Mouse (Mus musculus): Measurements from ENCODE around the gene Mtus2. TPM values are rescaled to one million over a fixed set of nuclear protein-coding genes. Genes with fewer than 3 reads are reported as not detected.

Gene Mtus2
- polyA plus RNA-seq, 1 experiment from 2014 or later = 131 TPM

- H3K9ac ChIP-seq (ENCODE audit: low read length) = no peak overlapping the region
- H3K4me2 ChIP-seq (ENCODE audit: low read depth, low read length) = no peak overlapping the region
- no peak for ATAC-seq (replicated peaks; ENCODE audit: extremely low read depth, insufficient read depth, low FRiP score)
- no peaks in the 10 kb centered on the region for H3K9me3 ChIP-seq (replicated peaks; ENCODE audit: control insufficient read depth, low read length)
- WGBS = 88% methylated on average over 3 of the region's 3 CpGs
- peaks cover 14% of the 10 kb centered on the region for H3K4me1 ChIP-seq (ENCODE audit: control insufficient read depth, insufficient read depth, low read length)
- no peak overlapping the region for H3K27ac ChIP-seq (ENCODE audit: low read length)
- no peaks in the 10 kb centered on the region for H3K27me3 ChIP-seq (ENCODE audit: control insufficient read depth, insufficient read depth, low read length)
- H3K36me3 ChIP-seq (ENCODE audit: control insufficient read depth, insufficient read depth) = peaks cover 12% of the 10 kb centered on the region
- H3K4me3 ChIP-seq (ENCODE audit: low read length) = no peak overlapping the region
These were observed 371.9 kb downstream of the Mtus2 start for GRCm38 (mm10) chr5:148328982-148329381.

DNA sequence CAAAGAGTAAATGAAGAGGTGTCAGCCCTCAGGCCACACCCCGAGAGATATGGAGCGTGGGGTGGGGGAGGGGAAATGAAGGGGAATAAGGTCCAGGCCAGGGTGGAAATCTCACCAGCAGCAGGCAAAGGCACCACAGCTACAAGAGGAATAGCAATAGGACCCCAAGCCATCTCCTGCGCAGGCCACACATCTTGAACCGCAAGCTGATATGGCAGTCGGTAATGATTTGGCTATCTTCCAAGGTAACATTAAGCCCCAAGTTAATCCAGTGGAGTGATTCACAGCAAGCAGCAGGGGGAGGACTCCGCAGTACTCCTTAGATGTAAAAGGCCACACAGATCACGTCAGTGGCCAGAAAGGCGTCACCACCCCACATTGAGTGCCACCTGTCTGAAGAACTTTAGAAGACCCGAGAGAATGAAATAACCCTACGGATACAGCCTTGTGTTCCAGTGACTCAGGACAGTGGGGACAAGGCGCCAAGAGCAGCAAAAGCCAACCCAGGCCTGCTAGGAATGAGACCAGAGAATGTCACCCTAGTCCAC lies 374.2 kb downstream of the Mtus2 start:
- Histone ChIP-seq H3K9me3 (replicated peaks; ENCODE audit: control insufficient read depth, low read length) (no peaks in the 10 kb centered on the region), H3K4me2 (ENCODE audit: low read depth, low read length) (no peak overlapping the region), H3K27ac (ENCODE audit: low read length) (no peak overlapping the region), H3K4me3 (ENCODE audit: low read length) (no peak overlapping the region), H3K4me1 (ENCODE audit: control insufficient read depth, insufficient read depth, low read length) (peaks cover 14% of the 10 kb centered on the region), H3K9ac (ENCODE audit: low read length) (no peak overlapping the region), H3K27me3 (ENCODE audit: control insufficient read depth, insufficient read depth, low read length) (no peaks in the 10 kb centered on the region), H3K36me3 (ENCODE audit: control insufficient read depth, insufficient read depth) (peaks cover 20% of the 10 kb centered on the region)
- no peak for ATAC-seq (replicated peaks; ENCODE audit: extremely low read depth, insufficient read depth, low FRiP score)
- 51% methylated on average over 11 of the region's 11 CpGs for WGBS

DNA sequence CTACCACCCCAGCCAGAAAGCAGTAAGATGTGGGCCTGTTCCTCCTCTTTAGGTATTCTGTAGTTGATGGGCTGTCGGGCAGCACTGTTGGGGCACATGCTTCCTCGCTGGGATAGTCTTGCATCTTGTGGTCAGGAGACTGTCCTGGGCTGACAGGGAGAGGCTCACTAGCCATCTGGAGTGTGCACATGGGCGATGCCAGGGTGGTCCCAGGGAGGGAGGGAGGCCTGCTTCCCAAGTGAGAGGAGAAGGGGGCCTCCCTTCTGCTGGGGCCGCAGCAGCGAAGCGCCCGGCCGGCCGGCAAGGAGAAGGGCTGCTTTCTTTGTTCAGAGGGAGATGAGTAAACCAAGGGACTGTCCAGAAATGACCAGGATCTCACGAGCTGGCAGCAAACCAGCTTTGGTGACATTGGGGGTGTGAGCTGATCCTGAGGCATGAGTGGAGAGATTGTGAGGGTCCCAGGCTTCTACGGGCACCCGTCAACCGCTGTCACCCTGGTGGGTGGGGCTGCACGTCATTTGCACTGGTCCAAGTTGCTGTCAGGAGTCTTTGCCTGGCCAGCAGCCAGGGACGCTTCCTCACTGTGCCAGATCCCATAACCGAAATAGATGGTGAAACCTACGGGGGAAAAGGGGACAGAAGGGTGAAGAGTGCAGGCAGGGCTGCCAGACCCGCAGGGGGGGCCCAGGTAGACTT lies 375.0 kb downstream of the Mtus2 start:
- peaks cover 14% of the 10 kb centered on the region for H3K4me1 ChIP-seq (ENCODE audit: control insufficient read depth, insufficient read depth, low read length)
- no peaks in the 10 kb centered on the region for H3K27me3 ChIP-seq (ENCODE audit: control insufficient read depth, insufficient read depth, low read length)
- peaks cover 22% of the 10 kb centered on the region for H3K36me3 ChIP-seq (ENCODE audit: control insufficient read depth, insufficient read depth)
- ATAC-seq (replicated peaks; ENCODE audit: extremely low read depth, insufficient read depth, low FRiP score) = peak; percentile 33; the same call in 1 of the 2 replicates
- 56% methylated on average over 17 of the region's 18 CpGs for WGBS
- H3K4me2 ChIP-seq (ENCODE audit: low read depth, low read length) = peak overlapping the region; percentile 43
- no peaks in the 10 kb centered on the region for H3K9me3 ChIP-seq (replicated peaks; ENCODE audit: control insufficient read depth, low read length)
- peak overlapping the region; percentile 4; the same call in 1 of the 2 replicates for H3K27ac ChIP-seq (ENCODE audit: low read length)
- no peak overlapping the region for H3K4me3 ChIP-seq (ENCODE audit: low read length)
- H3K9ac ChIP-seq (ENCODE audit: low read length) = peak overlapping the region; percentile 54; the same call in 1 of the 2 replicates

DNA sequence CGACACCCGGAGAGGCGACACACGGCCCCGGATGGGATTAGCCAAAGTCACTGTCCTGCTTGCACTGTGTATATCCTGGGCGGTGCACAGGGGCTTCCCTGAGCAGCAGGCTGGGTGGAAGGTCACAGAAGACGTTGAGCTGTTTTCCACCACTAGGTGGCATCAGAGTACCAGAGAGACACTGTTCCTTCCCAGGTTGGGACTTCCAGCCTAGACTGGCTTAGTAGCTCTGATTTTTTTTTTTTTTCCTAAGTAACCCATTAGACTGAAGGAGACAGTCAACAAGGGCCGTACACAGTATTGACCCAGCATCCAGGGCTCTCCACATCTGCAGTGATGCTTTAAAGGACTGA lies 375.5 kb downstream of the Mtus2 start:
- Histone ChIP-seq H3K9ac (ENCODE audit: low read length) (peak overlapping the region; percentile 54; the same call in 1 of the 2 replicates), H3K4me2 (ENCODE audit: low read depth, low read length) (peak overlapping the region; percentile 43), H3K4me1 (ENCODE audit: control insufficient read depth, insufficient read depth, low read length) (peaks cover 14% of the 10 kb centered on the region), H3K9me3 (replicated peaks; ENCODE audit: control insufficient read depth, low read length) (no peaks in the 10 kb centered on the region), H3K4me3 (ENCODE audit: low read length) (no peak overlapping the region), H3K27me3 (ENCODE audit: control insufficient read depth, insufficient read depth, low read length) (no peaks in the 10 kb centered on the region), H3K36me3 (ENCODE audit: control insufficient read depth, insufficient read depth) (peaks cover 23% of the 10 kb centered on the region), H3K27ac (ENCODE audit: low read length) (peak overlapping the region; percentile 4; the same call in 1 of the 2 replicates)
- 22% methylated on average over 8 of the region's 8 CpGs for WGBS
- peak; percentile 73 for ATAC-seq (replicated peaks; ENCODE audit: extremely low read depth, insufficient read depth, low FRiP score)

DNA sequence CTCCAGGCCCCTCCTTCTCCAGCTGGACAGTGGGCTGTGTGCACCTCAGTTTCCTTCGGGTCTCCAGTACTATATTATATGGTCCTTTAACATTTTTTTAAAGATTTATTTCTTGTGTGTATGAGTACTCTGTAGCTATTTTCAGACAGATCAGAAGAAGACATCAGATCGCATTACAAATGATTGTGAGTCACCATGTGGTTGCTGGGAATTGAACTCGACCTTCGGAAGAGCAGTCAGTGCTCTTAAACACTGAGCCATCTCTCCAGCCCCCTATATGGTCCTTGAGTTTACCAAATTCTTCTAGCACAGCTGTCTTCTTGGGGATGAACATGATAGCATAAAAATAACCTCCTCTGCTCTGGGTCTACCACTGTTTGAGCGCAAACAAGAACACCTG lies 382.0 kb downstream of the Mtus2 start:
- Histone ChIP-seq H3K4me3 (ENCODE audit: low read length) (no peak overlapping the region), H3K4me1 (ENCODE audit: control insufficient read depth, insufficient read depth, low read length) (peaks cover 11% of the 10 kb centered on the region), H3K4me2 (ENCODE audit: low read depth, low read length) (no peak overlapping the region), H3K27me3 (ENCODE audit: control insufficient read depth, insufficient read depth, low read length) (no peaks in the 10 kb centered on the region), H3K9ac (ENCODE audit: low read length) (no peak overlapping the region), H3K9me3 (replicated peaks; ENCODE audit: control insufficient read depth, low read length) (no peaks in the 10 kb centered on the region), H3K36me3 (ENCODE audit: control insufficient read depth, insufficient read depth) (peaks cover 10% of the 10 kb centered on the region), H3K27ac (ENCODE audit: low read length) (no peak overlapping the region)
- ATAC-seq (replicated peaks; ENCODE audit: extremely low read depth, insufficient read depth, low FRiP score) = no peak
- 80% methylated on average over 5 of the region's 5 CpGs for WGBS

GRCm38 (mm10) chr5:148342061-148342741 lies 385.1 kb downstream of the Mtus2 start:
- Histone ChIP-seq H3K36me3 (ENCODE audit: control insufficient read depth, insufficient read depth) (no peaks in the 10 kb centered on the region; the same call in 1 of the 2 replicates), H3K4me1 (ENCODE audit: control insufficient read depth, insufficient read depth, low read length) (peaks cover 21% of the 10 kb centered on the region), H3K27ac (ENCODE audit: low read length) (peak overlapping the region; percentile 85), H3K9me3 (replicated peaks; ENCODE audit: control insufficient read depth, low read length) (no peaks in the 10 kb centered on the region), H3K9ac (ENCODE audit: low read length) (peak overlapping the region; percentile 60), H3K4me2 (ENCODE audit: low read depth, low read length) (peak overlapping the region; percentile 59), H3K27me3 (ENCODE audit: control insufficient read depth, insufficient read depth, low read length) (no peaks in the 10 kb centered on the region), H3K4me3 (ENCODE audit: low read length) (peak overlapping the region; percentile 39)
- ATAC-seq (replicated peaks; ENCODE audit: extremely low read depth, insufficient read depth, low FRiP score) = peak; percentile 92
- 20% methylated on average over 26 of the region's 26 CpGs for WGBS

DNA sequence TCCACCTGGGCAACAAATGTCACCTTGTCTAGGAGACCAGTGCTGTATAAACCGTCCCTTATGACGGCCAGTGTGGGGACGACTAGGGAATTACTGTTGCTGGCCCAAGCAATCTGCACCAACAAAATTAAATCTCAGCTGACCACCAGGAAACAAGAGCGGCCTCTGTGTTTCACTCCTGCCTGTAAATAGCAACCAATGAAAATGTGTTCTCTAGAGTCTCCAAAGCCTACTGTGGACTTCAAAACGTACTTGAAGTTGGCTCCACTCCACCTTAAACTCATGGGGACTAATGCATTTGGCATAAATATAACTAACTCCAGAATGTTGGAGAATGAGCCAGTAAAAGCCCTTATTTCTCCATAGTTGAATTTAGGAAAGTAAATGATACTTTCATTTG lies 387.3 kb downstream of the Mtus2 start:
- H3K4me3 ChIP-seq (ENCODE audit: low read length) = no peak overlapping the region
- H3K27me3 ChIP-seq (ENCODE audit: control insufficient read depth, insufficient read depth, low read length) = no peaks in the 10 kb centered on the region
- H3K9ac ChIP-seq (ENCODE audit: low read length) = peak overlapping the region; percentile 45; the same call in 1 of the 2 replicates
- H3K27ac ChIP-seq (ENCODE audit: low read length) = peak overlapping the region; percentile 83
- H3K4me1 ChIP-seq (ENCODE audit: control insufficient read depth, insufficient read depth, low read length) = peaks cover 33% of the 10 kb centered on the region
- no peak overlapping the region for H3K4me2 ChIP-seq (ENCODE audit: low read depth, low read length)
- 33% methylated on average over 5 of the region's 5 CpGs for WGBS
- no peak for ATAC-seq (replicated peaks; ENCODE audit: extremely low read depth, insufficient read depth, low FRiP score)
- H3K36me3 ChIP-seq (ENCODE audit: control insufficient read depth, insufficient read depth) = no peaks in the 10 kb centered on the region
- no peaks in the 10 kb centered on the region for H3K9me3 ChIP-seq (replicated peaks; ENCODE audit: control insufficient read depth, low read length)

GRCm38 (mm10) chr5:148346543-148346942 lies 389.4 kb downstream of the Mtus2 start:
- H3K9me3 ChIP-seq (replicated peaks; ENCODE audit: control insufficient read depth, low read length) = no peaks in the 10 kb centered on the region
- H3K27me3 ChIP-seq (ENCODE audit: control insufficient read depth, insufficient read depth, low read length) = no peaks in the 10 kb centered on the region
- H3K4me1 ChIP-seq (ENCODE audit: control insufficient read depth, insufficient read depth, low read length) = peaks cover 33% of the 10 kb centered on the region
- H3K4me2 ChIP-seq (ENCODE audit: low read depth, low read length) = no peak overlapping the region
- no peak for ATAC-seq (replicated peaks; ENCODE audit: extremely low read depth, insufficient read depth, low FRiP score)
- H3K9ac ChIP-seq (ENCODE audit: low read length) = no peak overlapping the region
- no peak overlapping the region for H3K27ac ChIP-seq (ENCODE audit: low read length)
- no peaks in the 10 kb centered on the region for H3K36me3 ChIP-seq (ENCODE audit: control insufficient read depth, insufficient read depth)
- no peak overlapping the region for H3K4me3 ChIP-seq (ENCODE audit: low read length)
- 90% methylated on average over 8 of the region's 8 CpGs for WGBS

- H3K27ac ChIP-seq (ENCODE audit: low read length) = 0 out of 2 replicates have a peak overlapping the region, but pooled peaks have one; percentile 39
- H3K4me1 ChIP-seq (ENCODE audit: control insufficient read depth, insufficient read depth, low read length) = peaks cover 29% of the 10 kb centered on the region
These were observed 391.0 kb downstream of the Mtus2 start for GRCm38 (mm10) chr5:148348153-148348552.

More at GRCm38 (mm10) chr5:148348153-148348552, 391.0 kb downstream of the Mtus2 start:
- Histone ChIP-seq H3K36me3 (ENCODE audit: control insufficient read depth, insufficient read depth) (peaks cover 6% of the 10 kb centered on the region), H3K27me3 (ENCODE audit: control insufficient read depth, insufficient read depth, low read length) (no peaks in the 10 kb centered on the region), H3K9ac (ENCODE audit: low read length) (no peak overlapping the region), H3K4me3 (ENCODE audit: low read length) (no peak overlapping the region), H3K4me2 (ENCODE audit: low read depth, low read length) (no peak overlapping the region), H3K9me3 (replicated peaks; ENCODE audit: control insufficient read depth, low read length) (no peaks in the 10 kb centered on the region)
- ATAC-seq (replicated peaks; ENCODE audit: extremely low read depth, insufficient read depth, low FRiP score) = peak; percentile 74
- 50% methylated on average over 8 of the region's 8 CpGs for WGBS

All from heart, embryonic 16.5 days (tissue).